Mouse (Mus musculus) duodenum, adult 2 months (tissue): ENCODE data around the gene Tmem160. TPM values are rescaled to one million over a fixed set of nuclear protein-coding genes. Genes with fewer than 3 reads are reported as not detected.

Experiments
- polyA plus RNA-seq: library from polyadenylated mRNA; depleted of rRNA; stranded (reverse); fragments of >200 nt; gene quantifications from 2 replicates; pipeline ENCODE4 v1.2.3, GENCODE M21; 2012; ENCODE audit warnings: low replicate concordance; rRNA removed

Tmem160 gene
- polyA plus RNA-seq, result 271 and 522 TPM in 2 replicates

GRCm38 (mm10) chr7:16452587-16453073 lies at the start of gene Tmem160:
Gene Tmem160, plus strand, starts transcription at chr7:16452779.

GRCm38 (mm10) chr7:16477628-16478027 lies 25.0 kb downstream of the Tmem160 start, which contains the start of gene Npas1:
Gene Npas1, minus strand, starts transcription at chr7:16477728.

Other genes with a start within 250 kb of the Tmem160 start
- 29.2 and 30.2 TPM in 2 replicates for gene Dhx34, start 230.7 kb upstream of the Tmem160 start, polyA plus RNA-seq
- gene C5ar2, start 208.6 kb upstream of the Tmem160 start, polyA plus RNA-seq, result 0.22 and 0.33 TPM in 2 replicates
- 3.1 and 3.9 TPM in 2 replicates for gene C5ar1, start 193.2 kb upstream of the Tmem160 start, polyA plus RNA-seq
- 123 and 203 TPM in 2 replicates for gene Inafm1, start 179.2 kb upstream of the Tmem160 start, polyA plus RNA-seq
- gene Ccdc9, start 166.0 kb upstream of the Tmem160 start, polyA plus RNA-seq, result 17.7 and 25.4 TPM in 2 replicates
- gene Bbc3, start 144.4 kb upstream of the Tmem160 start, polyA plus RNA-seq, result 26.1 and 54.3 TPM in 2 replicates
- 9.4 and 12.3 TPM in 2 replicates for gene Sae1, start 65.0 kb upstream of the Tmem160 start, polyA plus RNA-seq
- gene Zc3h4, start 51.9 kb upstream of the Tmem160 start, polyA plus RNA-seq, result 39.5 and 41.1 TPM in 2 replicates
- 0.11 TPM in 1 of 2 replicates, not detected in the other for gene Npas1, start 24.9 kb downstream of the Tmem160 start, polyA plus RNA-seq
- gene Arhgap35, start 162.2 kb downstream of the Tmem160 start, polyA plus RNA-seq, result 4.5 and 5.6 TPM in 2 replicates
- not detected in 2 replicates for gene Ceacam15, start 222.9 kb downstream of the Tmem160 start, polyA plus RNA-seq